Mouse (Mus musculus) adrenal gland (tissue): ENCODE results near the gene Tmub1.

ENCODE experiments used
- intact Hi-C: fragments of 180-260 bp; cut with DNase I; formaldehyde crosslinking; loops from one replicate; pipeline ENCODE4 v1.15.1; 2025
- long read RNA-seq, 2 experiments: library from polyadenylated mRNA; unstranded; transcript quantifications; one replicate each; pipeline ENCODE4 v2.0.0; 2020; ENCODE audit warnings: borderline replicate concordance in 1 of 2; ENCODE audit not compliant: insufficient replicate concordance in 1 of 2

The Tmub1 gene
- long read RNA-seq, experiment 1, transcript Tmub1-201 (3 exons, 1,333 nt) = major isoform, 13 of 13 reads
- long read RNA-seq, experiment 1, partial matches to known transcripts = 0 of 13 reads
- long read RNA-seq, experiment 1, other reads (novel, unspliced or antisense) = 0 of 13 reads
- long read RNA-seq, experiment 2, transcript Tmub1-201 (3 exons, 1,333 nt) = major isoform, 15 of 17 reads
- long read RNA-seq, experiment 2, partial matches to known transcripts = 2 of 17 reads
- long read RNA-seq, experiment 2, other reads (novel, unspliced or antisense) = 0 of 17 reads

DNA sequence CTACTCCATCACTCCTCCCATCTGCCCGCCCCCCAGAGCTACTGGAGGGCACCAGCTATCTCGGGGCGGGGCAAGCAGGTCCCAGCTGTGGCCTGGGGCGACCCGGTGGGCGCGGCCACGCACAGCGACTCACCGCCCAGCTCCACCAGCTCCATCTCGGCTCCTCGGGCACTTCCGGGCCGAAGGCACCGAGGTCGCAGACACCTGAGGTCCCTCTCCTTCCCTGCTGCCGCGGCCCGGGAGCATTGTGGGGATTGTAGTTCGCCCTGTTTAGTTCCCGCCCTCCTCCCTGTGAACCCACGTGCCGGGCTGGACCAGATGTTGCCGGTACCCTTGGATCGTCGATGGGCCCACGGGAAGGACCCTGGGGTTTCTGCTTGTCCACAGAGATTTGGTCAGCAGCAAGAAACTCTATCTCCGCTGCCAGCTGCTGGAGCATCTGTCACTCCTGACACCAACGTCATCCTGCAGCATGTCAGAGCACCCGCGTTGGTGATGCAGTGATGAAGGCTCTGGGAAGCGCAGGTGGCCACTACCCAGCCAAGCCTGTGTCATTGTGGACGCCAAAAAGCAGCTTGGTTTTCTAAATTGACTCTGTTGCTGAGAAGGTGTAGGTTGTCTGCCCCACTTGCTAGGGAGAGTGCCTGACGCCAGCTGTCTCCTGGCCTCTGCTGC lies at the start of gene Tmub1:
TSS of gene Tmub1 (minus strand) at position 231 of the 675 bp plus-strand sequence.
- intact Hi-C loops = no loop called here

DNA sequence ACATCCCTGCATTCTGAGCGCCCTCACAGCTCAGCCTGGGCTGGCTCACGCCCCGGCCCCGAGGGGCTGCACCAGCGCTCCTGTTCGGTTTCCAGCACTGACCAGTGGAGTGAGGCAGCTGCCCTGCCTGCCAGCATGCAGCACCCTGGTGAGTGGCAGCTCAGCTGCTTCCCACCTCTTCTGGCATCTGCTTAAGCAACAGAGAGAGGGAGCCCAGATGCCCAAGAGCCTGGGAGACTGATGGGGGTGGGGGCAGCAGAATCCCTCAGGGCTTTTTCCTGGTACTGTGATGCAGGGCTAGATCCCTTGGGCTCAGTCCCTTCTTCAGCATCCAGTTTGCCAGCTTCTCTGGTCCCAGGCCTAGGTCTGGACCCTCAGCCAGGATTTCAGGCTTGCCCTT lies 49.1 kb upstream of the Tmub1 start:
- intact Hi-C loops = no loop called here

DNA sequence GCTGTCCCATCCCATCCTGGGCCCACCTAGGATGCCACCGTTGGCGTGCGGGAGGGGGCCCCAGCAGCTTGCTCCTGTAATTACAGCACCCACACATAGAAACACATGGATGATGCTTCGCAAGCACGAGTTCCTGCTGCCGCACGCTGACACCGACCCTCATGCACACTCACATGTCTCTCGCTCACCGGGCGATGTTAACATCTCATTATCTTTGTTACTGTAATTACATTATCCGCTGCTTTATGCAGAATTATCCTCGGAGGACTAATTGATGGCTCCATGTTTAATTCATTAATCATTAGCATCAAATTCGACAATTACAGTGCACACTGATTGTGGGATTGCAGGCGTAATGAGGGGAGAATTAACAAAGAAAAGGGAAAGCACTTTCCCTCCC lies 47.4 kb upstream of the Tmub1 start:
- intact Hi-C loops = no loop called here

DNA sequence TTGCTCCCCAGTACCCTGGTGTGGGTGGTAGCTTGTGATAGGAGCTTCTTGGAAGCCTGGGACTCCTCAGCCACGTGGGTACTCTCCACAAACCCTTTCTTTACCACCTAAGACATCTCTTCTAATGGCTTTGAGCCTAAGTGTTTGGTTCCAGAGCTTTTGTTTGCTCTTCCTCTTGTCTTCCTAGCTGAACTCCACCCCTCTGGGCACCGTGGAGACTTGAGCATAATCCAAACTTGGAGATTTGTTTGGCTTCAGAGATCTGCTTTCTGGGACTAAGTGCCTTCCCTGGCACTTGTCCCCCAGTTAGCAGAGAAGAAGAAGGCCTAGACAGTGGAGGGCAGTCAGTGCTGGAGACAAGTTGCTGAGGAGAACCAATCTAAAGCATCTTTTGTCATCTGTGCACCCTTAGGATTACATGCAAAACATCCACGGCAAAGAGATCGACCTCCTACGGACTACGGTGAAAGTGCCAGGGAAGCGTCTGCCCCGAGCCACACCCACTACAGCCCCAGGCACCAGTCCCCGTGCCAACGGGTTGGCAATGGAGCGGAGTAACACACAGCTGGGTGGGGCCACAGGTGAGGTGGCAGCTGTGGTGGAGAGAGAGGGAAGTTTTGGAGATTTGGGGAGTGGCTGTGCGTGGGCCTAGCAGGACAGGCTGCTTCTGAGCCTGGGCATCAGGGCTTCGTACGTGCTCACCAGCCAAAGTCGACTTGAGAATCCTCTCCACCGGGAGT lies 45.1 kb upstream of the Tmub1 start:
- intact Hi-C loops = no loop called here

DNA sequence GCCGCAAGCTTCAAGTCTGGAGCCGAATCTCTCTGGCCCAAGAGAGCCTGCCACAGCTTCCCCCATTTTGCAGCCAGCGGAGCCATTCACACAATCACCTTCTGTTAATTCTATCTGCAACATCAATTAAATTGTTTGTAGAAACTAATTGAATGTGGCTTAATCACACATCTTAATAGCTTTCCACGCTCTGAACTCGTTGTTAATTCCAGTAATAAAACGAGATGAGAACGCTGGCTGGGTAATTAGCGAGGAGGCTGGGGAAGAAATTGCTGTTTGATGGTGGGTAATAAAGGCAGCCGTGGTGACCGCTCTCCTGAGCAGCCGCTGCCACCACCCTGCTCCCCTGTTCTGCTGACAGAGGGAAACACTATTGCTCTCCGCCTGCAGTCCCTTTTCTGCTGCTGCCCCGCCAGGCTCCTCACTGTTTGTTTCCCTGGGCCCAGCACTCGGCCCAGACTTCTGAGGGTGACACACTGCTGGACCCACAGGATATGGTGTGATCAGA lies 42.8 kb upstream of the Tmub1 start:
- intact Hi-C loops = no loop called here

DNA sequence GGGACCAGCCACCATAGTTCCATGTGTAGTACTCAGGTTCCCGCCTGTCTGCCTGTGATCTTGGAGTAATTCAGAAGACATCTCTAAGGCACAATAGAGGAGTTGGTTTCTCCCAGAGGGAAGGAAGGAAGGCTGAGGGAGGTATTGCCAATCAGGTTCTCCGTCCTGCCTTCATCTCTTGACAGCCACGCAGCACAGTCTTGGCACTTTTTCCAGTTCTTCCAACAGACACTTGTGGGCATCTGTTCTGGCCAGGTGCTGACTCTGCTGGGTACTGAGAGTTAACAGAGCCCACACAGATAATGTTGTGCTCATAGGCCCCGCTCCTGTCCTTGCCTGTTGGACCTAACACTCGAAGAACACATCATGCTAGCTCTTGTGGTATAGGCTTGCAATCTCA lies 39.1 kb upstream of the Tmub1 start:
- intact Hi-C loops = no loop called here

DNA sequence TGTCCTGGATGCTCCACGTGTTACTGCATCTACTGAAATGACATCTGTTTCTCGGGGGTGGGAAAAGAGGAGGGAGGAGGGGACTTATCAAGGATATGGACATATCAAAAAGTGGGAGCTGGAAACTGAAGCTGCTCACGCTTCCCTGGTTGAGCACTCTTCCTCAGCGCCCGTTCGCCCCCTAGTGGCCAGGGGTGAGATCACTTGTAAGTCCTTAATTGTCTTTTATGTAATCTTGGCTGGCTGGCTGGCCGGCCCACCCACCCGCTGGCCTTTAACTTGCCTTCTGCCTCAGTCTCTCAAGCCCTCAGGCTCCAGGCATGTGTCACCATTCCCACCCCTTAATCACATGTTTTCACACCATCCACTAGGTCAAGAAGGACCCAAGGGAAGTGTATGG lies 38.4 kb upstream of the Tmub1 start:
- intact Hi-C loops = no loop called here

DNA sequence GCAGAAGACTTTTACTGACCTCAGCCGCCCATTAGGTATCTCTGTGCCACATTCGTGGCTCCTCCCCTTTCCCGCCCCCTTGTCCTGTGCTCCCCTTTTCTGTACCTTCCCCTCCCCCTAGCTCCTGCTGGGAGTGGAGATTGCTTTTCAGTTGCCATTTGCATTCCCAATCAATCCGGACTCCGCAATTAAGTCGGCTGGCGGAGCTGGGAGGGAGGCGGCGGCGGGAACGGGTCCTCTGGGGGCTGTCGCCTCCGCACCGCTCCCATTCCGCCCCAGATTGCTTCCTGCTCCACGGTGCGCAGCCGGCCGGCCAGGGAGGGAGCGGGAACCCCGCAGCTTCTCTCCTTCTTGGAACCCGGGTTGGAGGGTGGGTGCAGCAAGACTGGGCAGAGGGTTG lies 37.3 kb upstream of the Tmub1 start:
- intact Hi-C loops = no loop called here

DNA sequence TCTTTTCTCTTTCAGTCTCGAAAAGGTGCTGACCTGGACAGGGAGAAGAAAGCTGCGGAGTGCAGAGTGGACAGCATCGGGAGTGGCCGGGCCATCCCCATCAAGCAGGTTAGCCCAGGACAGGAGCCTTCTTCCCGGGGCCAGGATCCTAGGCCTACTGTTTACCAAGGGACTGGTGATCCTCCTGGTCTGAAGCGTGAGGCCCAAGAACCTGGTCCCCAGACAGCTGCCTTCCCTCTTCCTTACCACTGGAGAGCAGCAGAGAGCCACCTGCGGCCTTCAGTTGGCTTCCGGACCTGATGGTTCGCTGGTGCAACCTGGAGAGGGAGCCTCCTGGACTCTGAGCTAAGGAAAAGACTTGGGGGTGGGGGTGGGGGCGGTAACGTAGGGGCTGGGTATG lies 35.7 kb upstream of the Tmub1 start:
- intact Hi-C loops = no loop called here

DNA sequence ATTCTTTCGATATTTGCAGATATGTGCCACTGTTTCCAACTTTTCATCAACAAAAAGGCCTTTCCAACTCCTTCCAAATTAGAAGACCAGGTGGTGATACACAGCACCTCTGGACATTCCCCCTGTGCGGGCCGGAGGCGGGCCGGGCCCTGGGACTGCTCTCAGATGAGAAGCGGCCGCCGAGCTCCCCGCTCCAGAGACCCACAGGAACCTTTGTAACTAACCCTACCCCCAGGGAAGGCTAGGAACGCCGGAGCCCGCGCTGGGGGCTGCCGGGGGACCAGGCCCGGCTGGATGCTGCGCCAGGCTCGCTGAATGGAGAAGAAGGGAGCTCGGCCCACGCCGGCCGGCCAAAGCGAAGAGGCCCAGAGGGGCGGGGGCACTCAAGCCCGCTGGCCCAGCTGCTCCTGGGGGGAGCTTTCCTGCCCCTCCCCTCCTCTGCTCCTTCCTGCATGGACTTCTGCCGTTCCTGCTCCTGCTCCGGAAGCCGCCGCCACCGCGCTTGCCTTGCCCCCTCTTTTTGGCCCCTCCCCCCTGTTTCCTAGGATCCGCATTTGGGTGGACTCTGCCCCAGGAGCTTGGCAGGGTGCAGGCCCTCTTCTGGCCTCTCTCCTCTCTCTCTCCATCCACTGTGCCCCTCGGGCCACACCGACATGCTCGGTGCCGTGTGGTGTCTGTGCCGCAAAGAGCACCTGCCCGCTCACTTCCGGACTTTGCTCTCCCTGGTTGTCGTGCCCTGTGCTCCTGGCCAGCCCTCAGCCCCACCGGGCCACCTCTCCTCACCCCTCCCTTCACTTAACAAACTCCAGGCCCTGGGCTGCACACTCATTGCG lies 34.8 kb upstream of the Tmub1 start:
- intact Hi-C loops = no loop called here

DNA sequence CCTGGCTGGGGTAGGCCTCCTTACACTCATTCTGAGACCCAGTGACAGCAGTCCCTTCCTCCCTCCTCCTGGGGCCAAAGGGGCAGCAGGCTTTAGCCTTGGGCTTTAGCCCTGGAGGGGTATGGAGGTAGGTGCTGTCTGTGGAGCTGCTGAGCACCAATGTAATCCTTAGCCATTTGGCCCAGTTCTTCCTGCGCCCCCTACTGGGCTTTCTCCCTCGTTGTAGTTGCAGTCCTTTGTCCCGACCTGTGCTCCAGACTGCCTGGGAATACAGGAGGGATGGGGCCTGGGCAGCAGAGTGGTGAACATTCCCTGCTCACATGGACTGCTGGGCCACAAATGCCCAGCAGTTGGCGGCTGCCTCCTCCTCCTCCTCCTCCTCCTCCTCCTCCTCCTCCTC lies 34.0 kb upstream of the Tmub1 start:
- intact Hi-C loops = no loop called here

DNA sequence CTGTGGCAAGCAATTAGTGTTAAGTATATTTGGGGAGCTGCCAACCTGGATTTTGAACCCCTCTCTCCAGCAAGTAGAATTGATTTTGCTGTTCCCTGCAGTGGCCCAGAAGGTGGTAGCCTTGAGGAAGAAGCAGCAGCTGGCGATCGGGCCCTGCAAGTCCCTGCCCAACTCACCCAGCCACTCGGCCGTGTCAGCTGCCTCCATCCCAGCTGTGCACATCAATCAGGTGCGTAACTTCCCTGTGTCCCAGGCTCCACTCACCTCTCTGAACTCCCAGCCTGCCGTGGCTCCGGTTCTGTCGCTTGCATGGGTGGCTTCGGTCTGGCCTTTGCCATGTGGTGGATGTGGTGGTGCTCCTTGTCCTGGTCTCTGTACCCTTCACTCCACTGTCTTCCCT lies 30.3 kb upstream of the Tmub1 start:
- intact Hi-C loops = no loop called here

DNA sequence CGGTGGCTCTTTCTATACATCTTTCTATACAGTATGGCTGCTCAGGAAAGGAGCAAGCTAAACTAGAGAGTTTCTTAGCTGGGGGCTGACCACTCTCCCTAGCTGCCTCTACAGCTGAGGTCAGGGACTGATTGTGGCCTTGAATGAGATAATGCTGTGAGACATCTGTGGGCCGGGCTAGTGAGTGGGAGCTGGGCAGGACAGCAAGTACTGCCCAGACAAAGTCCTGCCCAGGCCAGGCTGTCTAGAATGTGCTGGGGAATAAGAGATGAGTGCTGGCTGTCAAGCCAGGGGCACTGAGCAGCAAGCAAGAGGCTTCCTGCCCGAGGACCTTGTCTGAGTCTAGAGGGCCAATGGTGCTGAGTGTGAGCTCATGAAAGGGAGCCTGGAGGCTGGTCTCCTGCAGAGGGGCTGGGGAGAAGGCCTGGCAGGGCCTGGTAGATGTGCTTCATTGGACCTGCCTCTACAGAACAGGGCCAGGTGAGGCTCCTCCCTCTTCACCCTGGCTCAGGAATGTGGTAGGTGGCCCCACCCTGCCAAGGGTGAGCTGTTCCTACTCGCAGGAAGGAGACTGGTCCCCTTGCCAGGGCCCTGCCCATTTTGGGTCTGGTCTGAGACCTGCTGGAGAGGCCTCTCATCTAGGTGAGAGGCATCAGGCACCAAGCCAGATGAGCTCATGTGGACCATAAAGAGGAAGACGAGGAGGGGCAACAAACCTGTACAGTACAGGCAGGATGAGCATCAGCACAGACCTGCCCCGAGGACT lies 28.0 kb upstream of the Tmub1 start:
- intact Hi-C loops = no loop called here

DNA sequence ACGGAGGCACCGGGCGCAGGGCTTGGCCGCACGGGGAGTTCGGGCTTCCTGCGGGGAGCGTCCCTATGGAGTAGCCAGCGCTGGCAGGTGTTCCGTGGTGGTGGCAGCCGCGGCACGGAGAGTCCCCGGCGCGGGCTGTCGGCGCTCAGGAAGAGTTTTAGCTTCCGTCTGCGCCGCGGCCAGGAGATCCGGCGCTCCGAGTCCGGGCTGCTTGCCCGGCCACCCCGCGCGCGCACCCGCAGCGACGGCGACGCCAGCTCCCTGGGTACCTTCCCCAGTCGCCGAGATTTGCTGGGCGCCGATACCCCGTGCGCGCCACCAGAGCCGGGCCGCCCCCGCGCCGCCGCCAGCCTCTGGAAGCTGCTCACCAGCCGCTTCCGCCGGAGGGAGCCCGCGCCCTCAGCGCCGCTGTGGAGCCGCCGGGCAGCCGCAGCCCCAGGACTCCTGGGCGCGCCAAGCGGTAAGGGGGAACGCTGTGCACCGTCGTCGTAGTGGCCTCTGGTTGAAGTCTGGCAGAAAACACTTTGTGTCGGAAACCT lies 27.1 kb upstream of the Tmub1 start:
- intact Hi-C loops = loop anchor here (5.0 kb wide), 1 partner anchor 137 kb away; no protein-coding TSS in a partner anchor

DNA sequence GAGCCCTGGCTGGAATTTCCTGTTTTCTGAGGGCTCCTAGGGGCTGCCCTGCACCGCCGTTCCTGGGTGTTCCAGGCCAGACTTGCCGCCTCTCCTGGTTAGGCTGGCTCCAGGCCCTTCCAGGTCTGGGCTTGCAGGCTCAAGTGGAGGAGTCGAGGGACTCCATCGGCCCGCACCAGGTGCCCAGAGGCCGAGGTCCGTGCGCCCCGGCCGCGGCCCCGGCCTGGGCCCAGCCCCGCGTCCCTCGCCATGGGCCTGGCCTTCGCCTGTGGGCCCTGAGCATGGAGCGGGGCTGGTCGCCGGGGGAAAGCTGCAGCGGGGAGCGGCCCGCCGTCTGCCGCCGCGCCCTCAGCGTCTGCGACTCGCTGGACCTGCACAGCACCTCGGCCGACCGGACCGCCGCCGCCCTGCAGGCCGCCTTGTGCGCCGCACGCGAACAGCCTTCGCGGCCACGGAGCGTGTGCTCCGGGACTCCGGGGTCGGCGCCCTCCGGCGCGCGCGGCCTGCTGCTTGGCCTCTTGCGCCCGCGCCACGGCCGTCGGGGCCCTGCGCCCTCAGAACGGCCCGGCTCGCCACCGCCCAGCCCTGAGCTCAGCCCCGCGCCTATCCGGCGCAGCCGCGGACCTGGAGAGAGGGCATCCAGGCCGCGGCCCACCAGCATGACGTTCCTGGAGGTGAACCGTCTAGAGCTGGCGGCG lies 26.5 kb upstream of the Tmub1 start:
- intact Hi-C loops = loop anchor here (5.0 kb wide), 1 partner anchor 137 kb away; no protein-coding TSS in a partner anchor

DNA sequence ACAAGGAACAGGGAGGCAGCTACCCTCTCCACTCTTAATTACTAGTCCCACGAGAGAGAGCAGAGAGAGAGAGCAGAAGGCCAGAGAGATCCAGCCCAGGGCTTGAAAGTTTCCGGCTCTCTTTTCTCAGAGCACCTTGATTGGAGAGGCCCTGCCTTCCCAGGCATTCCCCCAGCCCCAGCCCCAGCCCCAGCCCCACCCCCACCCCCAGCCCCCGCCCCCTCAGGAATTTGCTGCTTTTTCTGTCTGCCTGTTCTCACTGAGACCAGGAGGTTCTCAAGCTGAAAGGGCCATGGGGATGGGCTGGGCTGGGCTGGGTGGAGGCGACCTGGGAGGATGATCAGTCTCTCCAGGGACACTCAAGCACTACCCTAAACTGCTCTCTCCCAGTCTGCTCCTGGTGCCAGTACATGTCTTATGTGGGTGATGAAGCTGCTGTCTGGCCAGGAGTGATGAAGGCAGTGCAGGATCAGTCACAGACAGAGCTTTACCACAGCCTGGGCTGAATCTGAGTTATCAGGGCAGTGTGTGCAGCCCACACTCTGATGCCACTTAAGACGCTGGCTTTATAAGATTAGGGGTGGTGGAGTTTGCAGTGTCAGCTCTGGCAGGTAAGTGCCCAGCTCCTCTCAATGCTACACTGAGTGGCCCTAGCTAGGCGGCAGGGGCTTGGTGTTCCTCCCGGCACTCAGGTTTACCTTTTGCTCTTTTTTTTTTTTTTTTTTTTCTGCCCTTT lies 25.4 kb upstream of the Tmub1 start:
- intact Hi-C loops = loop anchor here (5.0 kb wide), 1 partner anchor 136 kb away; no protein-coding TSS in a partner anchor

DNA sequence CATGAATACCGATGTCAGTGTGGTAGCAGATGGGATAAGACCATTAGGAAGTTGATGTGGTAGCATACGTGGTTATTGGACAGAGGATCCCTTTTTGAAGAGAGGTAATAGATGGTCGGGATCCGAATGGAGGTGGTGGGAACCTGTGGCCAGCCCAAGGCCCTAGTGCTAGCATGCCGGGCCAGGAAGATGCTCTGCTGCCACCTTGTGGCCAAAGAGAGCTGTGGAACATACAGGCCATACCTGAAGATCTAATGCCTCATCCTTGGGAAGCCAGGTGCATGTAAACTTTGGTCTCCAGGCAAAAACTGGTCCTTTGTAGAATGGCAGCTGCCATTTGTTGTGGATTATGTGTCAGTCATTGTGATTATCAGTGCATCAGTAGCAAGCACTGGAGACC lies 22.9 kb upstream of the Tmub1 start:
- intact Hi-C loops = loop anchor here (2.0 to 5.0 kb wide), 2 partner anchors 52 to 133 kb away; no protein-coding TSS in a partner anchor

DNA sequence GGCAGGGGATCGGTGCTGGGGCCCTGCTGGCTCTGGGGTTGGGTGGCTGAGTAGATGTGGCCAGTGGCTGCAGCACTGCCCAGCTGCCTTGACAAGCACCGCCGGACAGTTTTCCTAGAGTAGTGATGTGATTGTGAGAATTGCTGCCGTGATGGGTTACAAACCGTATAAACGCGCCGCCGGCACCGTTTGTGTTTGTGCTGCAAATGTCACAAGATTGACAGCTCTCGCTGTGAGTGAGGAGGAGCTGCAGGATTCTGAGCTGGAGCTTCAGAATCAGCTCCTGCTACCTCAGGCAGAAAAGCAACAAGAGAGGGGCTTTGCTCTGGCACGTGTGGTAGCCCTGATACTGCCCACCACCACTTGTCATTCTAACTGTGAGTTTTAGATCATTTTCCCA lies 19.1 kb upstream of the Tmub1 start:
- intact Hi-C loops = no loop called here

DNA sequence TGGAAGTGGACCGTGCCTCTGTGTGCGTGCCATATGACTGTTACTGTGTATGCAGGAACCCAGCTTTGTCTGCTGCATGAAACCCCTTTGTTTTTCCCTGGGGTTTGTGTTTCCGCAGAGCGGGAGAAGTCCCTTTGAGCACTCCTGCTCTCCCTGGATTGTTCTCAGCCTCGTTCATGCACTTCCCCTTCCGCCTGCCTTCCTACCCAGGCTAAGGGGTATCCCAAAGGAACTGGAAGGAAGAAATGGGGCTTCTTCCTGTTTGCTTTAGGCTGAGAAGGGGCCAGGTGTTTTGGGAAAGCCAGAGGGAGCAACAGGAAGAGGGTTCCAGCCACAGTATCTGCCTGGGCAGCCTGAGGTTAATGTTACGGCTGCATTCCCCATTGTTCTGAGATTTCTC lies 8.0 kb upstream of the Tmub1 start:
- intact Hi-C loops = no loop called here
